Mouse (Mus musculus) MEL (cell line): Measurements from ENCODE around the gene Wfikkn2. TPM values are rescaled to one million over a fixed set of nuclear protein-coding genes. Genes with fewer than 3 reads are reported as not detected.

ENCODE experiments used
- DNase-seq: peaks from one replicate; pipeline ENCODE4 v3.0.0; 2011; ENCODE audit warnings: low read depth, low spot score
- H3K27ac ChIP-seq: 2 replicates; pipeline ENCODE4 v1.5.1; 2012; ENCODE audit warnings: low read depth, mild to moderate bottlenecking, control low read depth, low read length, moderate library complexity; ENCODE audit not compliant: control insufficient read depth
- H3K27me3 ChIP-seq, 2 experiments: fragments of 150-350 bp in 1 of 2; sonication (generic) in 1 of 2; 2 replicates each; pipeline ENCODE4 v1.6.1; 2012; ENCODE audit warnings: low read length in 2 of 2, mild to moderate bottlenecking in 2 of 2, improper control_type of control experiment in 1 of 2, moderate library complexity in 1 of 2; ENCODE audit not compliant: insufficient read depth in 2 of 2, control insufficient read depth in 1 of 2
- H3K36me3 ChIP-seq, 2 experiments: 2 replicates each; pipeline ENCODE4 v1.6.1; 2012 to 2014; ENCODE audit warnings: low read length in 2 of 2, improper control_type of control experiment in 1 of 2, inconsistent platforms in 1 of 2, mild to moderate bottlenecking in 1 of 2; ENCODE audit not compliant: insufficient read depth in 2 of 2, control insufficient read depth in 1 of 2
- H3K4me1 ChIP-seq, 2 experiments: fragments of 150-350 bp in 1 of 2; sonication (generic) in 1 of 2; 2 replicates each; pipeline ENCODE4 v1.6.1; 2012; ENCODE audit warnings: low read length in 2 of 2, improper control_type of control experiment in 1 of 2, mild to moderate bottlenecking in 1 of 2; ENCODE audit not compliant: insufficient read depth in 2 of 2, control insufficient read depth in 1 of 2
- H3K4me3 ChIP-seq, 2 experiments: fragments of 150-350 bp in 1 of 2; sonication (generic) in 1 of 2; 2 replicates each; pipeline ENCODE4 v1.5.1; 2012; ENCODE audit warnings: low read depth in 2 of 2, low read length in 2 of 2, mild to moderate bottlenecking in 2 of 2, moderate library complexity in 2 of 2, control low read depth in 1 of 2, improper control_type of control experiment in 1 of 2; ENCODE audit not compliant: control insufficient read depth in 1 of 2, insufficient read depth in 1 of 2
- H3K79me2 ChIP-seq: 2 replicates; pipeline ENCODE4 v1.6.1; 2012; ENCODE audit warnings: mild to moderate bottlenecking, low read length, moderate library complexity; ENCODE audit not compliant: control insufficient read depth, poor library complexity, insufficient read depth
- H3K9ac ChIP-seq: 2 replicates; pipeline ENCODE4 v1.6.1; 2012; ENCODE audit warnings: low read depth, mild to moderate bottlenecking, control low read depth, low read length, moderate library complexity; ENCODE audit not compliant: control insufficient read depth, poor library complexity, severe bottlenecking
- H3K9me3 ChIP-seq: fragments of 150-350 bp; sonication (generic); replicated peaks from 2 replicates; pipeline ENCODE4 v1.6.1; 2012; ENCODE audit warnings: mild to moderate bottlenecking, low read length, improper control_type of control experiment, moderate library complexity; ENCODE audit not compliant: insufficient read depth
- BHLHE40 ChIP-seq: IDR thresholded peaks from 2 replicates; pipeline ENCODE4 v1.6.1; 2012; ENCODE audit warnings: low read depth, mild to moderate bottlenecking, inconsistent platforms, low read length, improper control_type of control experiment, borderline replicate concordance
- CHD1 ChIP-seq: IDR thresholded peaks from 2 replicates; pipeline ENCODE4 v1.6.1; 2012; ENCODE audit warnings: low read depth, mild to moderate bottlenecking, inconsistent platforms, low read length, improper control_type of control experiment
- CHD2 ChIP-seq: IDR thresholded peaks from 2 replicates; pipeline ENCODE4 v1.6.1; 2011; ENCODE audit warnings: low read length, improper control_type of control experiment
- CTCF ChIP-seq, 3 experiments: IDR thresholded peaks in 2 of 3; conservative IDR thresholded peaks in 1 of 3; 2 replicates each; pipeline ENCODE4 v1.5.1; 2011 to 2012; ENCODE audit warnings: low read length in 3 of 3, low read depth in 2 of 3, mild to moderate bottlenecking in 2 of 3, improper control_type of control experiment in 1 of 3, inconsistent platforms in 1 of 3, mixed read lengths in 1 of 3, moderate library complexity in 1 of 3; ENCODE audit not compliant: control insufficient read depth in 1 of 3, insufficient read depth in 1 of 3, poor library complexity in 1 of 3, severe bottlenecking in 1 of 3
- E2F4 ChIP-seq: IDR thresholded peaks from 2 replicates; pipeline ENCODE4 v1.6.1; 2011; ENCODE audit warnings: low read depth, low read length, improper control_type of control experiment, borderline replicate concordance
- ELF1 ChIP-seq: IDR thresholded peaks from 2 replicates; pipeline ENCODE4 v1.6.1; 2014; ENCODE audit warnings: low read depth, mild to moderate bottlenecking, inconsistent platforms, low read length, improper control_type of control experiment, moderate library complexity
- ETS1 ChIP-seq: IDR thresholded peaks from 2 replicates; pipeline ENCODE4 v1.6.1; 2012; ENCODE audit warnings: low read depth, mild to moderate bottlenecking, inconsistent platforms, low read length, improper control_type of control experiment, moderate library complexity
- KAT2A ChIP-seq: conservative IDR thresholded peaks from 2 replicates; pipeline ENCODE4 v1.6.1; 2012; ENCODE audit warnings: low read depth, low read length, improper control_type of control experiment, inconsistent platforms
- MAX ChIP-seq: IDR thresholded peaks from 2 replicates; pipeline ENCODE4 v1.6.1; 2011; ENCODE audit warnings: low read length, improper control_type of control experiment
- MAZ ChIP-seq: IDR thresholded peaks from 2 replicates; pipeline ENCODE4 v1.6.1; 2012; ENCODE audit warnings: low read depth, mild to moderate bottlenecking, inconsistent platforms, low read length, improper control_type of control experiment
- MEF2A ChIP-seq: IDR thresholded peaks from 2 replicates; pipeline ENCODE4 v1.6.1; 2014; ENCODE audit warnings: low read depth, mild to moderate bottlenecking, inconsistent platforms, low read length, improper control_type of control experiment; ENCODE audit not compliant: poor library complexity, insufficient replicate concordance, severe bottlenecking; ENCODE audit errors: extremely low read depth
- NELFE ChIP-seq: IDR thresholded peaks from 2 replicates; pipeline ENCODE4 v1.6.1; 2011; ENCODE audit warnings: low read depth, low read length, improper control_type of control experiment
- POLR2AphosphoS2 ChIP-seq: IDR thresholded peaks from 2 replicates; pipeline ENCODE4 v1.6.1; 2011; ENCODE audit warnings: low read length, improper control_type of control experiment
- TCF12 ChIP-seq: IDR thresholded peaks from 2 replicates; pipeline ENCODE4 v1.6.1; 2014; ENCODE audit warnings: low read depth, mild to moderate bottlenecking, inconsistent platforms, low read length, improper control_type of control experiment, moderate library complexity
- UBTF ChIP-seq: IDR thresholded peaks from 2 replicates; pipeline ENCODE4 v1.6.1; 2012; ENCODE audit warnings: low read depth, mild to moderate bottlenecking, inconsistent platforms, low read length, improper control_type of control experiment, moderate library complexity, borderline replicate concordance; ENCODE audit not compliant: insufficient read depth
- USF1 ChIP-seq: IDR thresholded peaks from 2 replicates; pipeline ENCODE4 v1.6.1; 2014; ENCODE audit warnings: low read depth, mild to moderate bottlenecking, inconsistent platforms, low read length, improper control_type of control experiment, moderate library complexity
- USF2 ChIP-seq, 2 experiments: IDR thresholded peaks; 2 replicates each; pipeline ENCODE4 v1.6.1; 2011 to 2012; ENCODE audit warnings: improper control_type of control experiment in 2 of 2, low read length in 2 of 2, borderline replicate concordance in 1 of 2, inconsistent platforms in 1 of 2, low read depth in 1 of 2, mild to moderate bottlenecking in 1 of 2; ENCODE audit not compliant: insufficient read depth in 1 of 2
- ZMIZ1 ChIP-seq: IDR thresholded peaks from 2 replicates; pipeline ENCODE4 v1.6.1; 2012; ENCODE audit warnings: low read depth, mild to moderate bottlenecking, inconsistent platforms, low read length, improper control_type of control experiment, moderate library complexity
- polyA plus RNA-seq, 2 experiments: library from polyadenylated mRNA; stranded (reverse) in 1 of 2; unstranded in 1 of 2; fragments of >175 nt in 1 of 2; fragments of >200 nt in 1 of 2; gene quantifications; 2 replicates each; pipeline versions ENCODE4 v1.2.1 to v1.2.4; 2012; ENCODE audit warnings: low replicate concordance in 2 of 2, low read depth in 1 of 2; ENCODE audit not compliant: insufficient read length in 2 of 2, insufficient read depth in 1 of 2, missing spikeins in 1 of 2
- total RNA-seq: library from RNA; depleted of rRNA; stranded (reverse); fragments of 300-350 nt; gene quantifications from 2 replicates; pipeline ENCODE4 v1.2.3, GENCODE M21; 2012

Wfikkn2 gene
- total and polyA plus RNA-seq, 3 experiments = not detected

DNA sequence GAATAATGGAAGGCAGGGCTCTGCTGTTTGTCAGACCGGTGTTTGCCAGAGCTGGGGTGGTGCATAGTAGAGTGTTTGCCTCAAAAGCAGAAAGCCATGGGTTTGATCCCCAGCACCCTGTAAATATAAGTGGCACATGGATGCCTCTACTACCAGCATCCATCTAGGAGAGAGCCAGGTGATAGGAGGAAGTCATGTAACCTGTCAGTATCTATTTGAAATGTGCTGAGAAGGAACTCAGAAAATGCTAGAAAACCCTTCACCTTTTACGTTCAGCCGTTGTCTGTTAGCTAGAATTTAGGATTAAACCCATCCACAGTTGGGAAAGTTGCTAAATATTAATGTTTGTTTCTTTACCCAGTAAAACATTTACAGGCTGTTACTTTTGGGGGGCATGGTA, 30.2 kb downstream of the Wfikkn2 start:
- H3K4me1 ChIP-seq = peaks cover 0 to 4% of the 10 kb centered on the region in 2 experiments; a peak in 1 of 4 replicates
- peaks cover 4 to 6% of the 10 kb centered on the region in 2 experiments; a peak in 3 of 4 replicates for H3K27me3 ChIP-seq
- TF ChIP-seq MAZ = no peak
- TF ChIP-seq MAX = no peak
- TF ChIP-seq USF1 = no peak
- TF ChIP-seq CHD1 = no peak
- TF ChIP-seq TCF12 = no peak
- no peak for TF ChIP-seq POLR2AphosphoS2
- no peak for TF ChIP-seq BHLHE40
- no peak for TF ChIP-seq E2F4
- no peak for TF ChIP-seq ELF1
- no peak for TF ChIP-seq KAT2A
- no peak for TF ChIP-seq NELFE
- no peak for TF ChIP-seq MEF2A
- TF ChIP-seq USF2 (IDR thresholded peaks at IDR 0.05; ENCODE audit: borderline replicate concordance in 1 of 2, insufficient read depth in 1 of 2, low read depth in 1 of 2, low read length in 2 of 2) = no peak
- H3K79me2 ChIP-seq = peaks cover 12% of the 10 kb centered on the region; the same call in 1 of the 2 replicates
- DNase-seq = no peak
- H3K4me3 ChIP-seq = no peak overlapping the region
- H3K9me3 ChIP-seq = no peaks in the 10 kb centered on the region
- H3K9ac ChIP-seq = no peak overlapping the region
- no peak overlapping the region for H3K27ac ChIP-seq
- peaks cover 0 to 2% of the 10 kb centered on the region in 2 experiments; a peak in 1 of 4 replicates for H3K36me3 ChIP-seq

GRCm38 (mm10) chr11:94213735-94214594, 31.8 kb downstream of the Wfikkn2 start:
- H3K9me3 ChIP-seq = no peaks in the 10 kb centered on the region
- H3K27me3 ChIP-seq = no peaks in the 10 kb centered on the region
- TF ChIP-seq CHD2 = no peak
- TF ChIP-seq UBTF = no peak
- no peak for TF ChIP-seq CHD1
- TF ChIP-seq CTCF (IDR thresholded peaks at IDR 0.05 in 2 of 3, conservative IDR thresholded peaks at IDR 0.05 in 1 of 3; ENCODE audit: control insufficient read depth in 1 of 3, insufficient read depth in 1 of 3, low read depth in 2 of 3, low read length in 3 of 3, poor library complexity in 1 of 3, severe bottlenecking in 1 of 3) = no peak
- TF ChIP-seq ZMIZ1 = no peak
- TF ChIP-seq ETS1 = no peak
- no peak for TF ChIP-seq MEF2A
- no peak for TF ChIP-seq ELF1
- TF ChIP-seq, all 39 proteins: peak for 0
- peaks cover 0 to 6% of the 10 kb centered on the region in 2 experiments; a peak in 2 of 4 replicates for H3K36me3 ChIP-seq
- H3K4me3 ChIP-seq = no peak overlapping the region
- H3K9ac ChIP-seq = no peak overlapping the region
- peaks cover 12% of the 10 kb centered on the region; the same call in 1 of the 2 replicates for H3K79me2 ChIP-seq
- DNase-seq = no peak
- H3K27ac ChIP-seq = no peak overlapping the region
- H3K4me1 ChIP-seq = peaks cover 4% of the 10 kb centered on the region in 2 experiments; a peak in 3 of 4 replicates
